Mouse (Mus musculus) frontal cortex, postnatal 10 days (tissue): ENCODE data around the gene Gm4133.
"Not testable (repeated sequence)": the region's sequence is repeated elsewhere in the genome, so short reads cannot be mapped to it uniquely, and the experiment has no call there.

Experiments used
- DNase-seq, 2 experiments: peaks; one replicate each; pipeline ENCODE4 v3.0.0; 2022; ENCODE audit warnings: low spot score in 2 of 2, mixed read lengths in 1 of 2

Gm4133 gene

DNA sequence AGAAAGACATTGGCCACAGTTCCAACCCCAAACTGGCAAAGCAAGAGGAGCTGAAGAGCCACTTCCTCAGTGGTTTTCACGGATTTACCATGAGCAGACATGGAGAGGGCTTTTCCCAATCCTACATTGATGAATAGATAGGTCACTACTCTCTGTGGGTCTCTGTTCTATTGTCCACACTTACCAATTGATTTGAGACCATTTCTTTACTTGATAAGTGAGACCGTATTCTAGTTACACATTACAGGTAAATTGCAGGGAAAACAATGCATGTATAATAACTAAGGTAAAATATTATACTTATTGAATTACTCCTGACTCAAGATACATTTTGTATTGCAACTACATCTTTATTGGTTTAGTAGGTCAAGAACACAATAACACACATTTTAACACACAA lies at the start of gene Gm4133:
Gene Gm4133 (minus strand): TSS at position 101 of the 400 bp plus-strand sequence.
- DNase-seq: not testable (repeated sequence)

DNA sequence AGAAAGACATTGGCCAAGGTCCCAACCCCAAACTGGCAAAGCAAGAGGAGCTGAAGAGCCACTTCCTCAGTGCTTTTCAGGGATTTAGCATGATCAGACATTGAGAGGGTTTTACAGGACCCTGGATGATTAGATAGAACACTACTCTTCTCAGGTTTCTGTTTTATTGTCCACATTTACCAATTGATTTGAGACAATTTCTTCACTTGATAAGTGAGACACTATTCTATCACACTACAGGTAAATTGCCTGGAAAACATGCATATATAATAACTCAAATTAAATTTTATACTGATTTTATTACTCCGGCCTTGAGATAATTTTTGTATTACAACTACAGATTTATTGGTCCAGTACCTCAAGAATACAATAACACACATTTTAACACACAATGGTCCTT lies 41.4 kb upstream of the Gm4133 start, which contains the start of gene Gm5728:
Gene Gm5728 (minus strand): TSS at position 101 of the 400 bp plus-strand sequence.
- not testable (repeated sequence) for DNase-seq
